ENCODE assay signal across 19 mouse cellular contexts in genomic region chr11:98042741-98043140, GRCm38 (mm10). TPM values are rescaled to one million over a fixed set of nuclear protein-coding genes. Genes with fewer than 3 reads are reported as not detected.
DNase-seq lines count a peak whose midpoint lies in the region; TF ChIP-seq lines count a peak whose summit lies in the region.
"Had no signal": no experiment of that assay in that cellular context is flagged by ENCODE, and none has a peak within 500 bp of the region (broad histone marks: within the 10 kb centered on the region; RNA-seq: fewer than 3 reads in every experiment).

No protein-coding gene starts in this region.

- 35% methylated on average over 6 of the region's 6 CpGs for WGBS in lung, adult 2 months

- no peak for TF ChIP-seq CTCF in lung, adult 2 months (IDR thresholded peaks at IDR 0.05; ENCODE audit: insufficient read depth, low read length)

- no peaks in the 10 kb centered on the region for H3K4me1 ChIP-seq in lung, adult 2 months (ENCODE audit: control insufficient read depth, insufficient read depth, low read length)

- DNase-seq in cerebellum, adult 9-10 months = peak; percentile 26
- DNase-seq in cerebellum, adult 8-10 months = no peak
- peak; percentile 59 for DNase-seq in kidney, postnatal 14 days
- DNase-seq in kidney, postnatal 4 days = no peak
- peak; percentile 42 for DNase-seq in lung, postnatal 14 days
- no peak for DNase-seq in lung, adult 2 months
- DNase-seq in NIH3T3 (ENCODE audit: low read depth) = peak; percentile 47
- DNase-seq in ovary, postnatal 14 days (ENCODE audit: low spot score) = no peak
- DNase-seq: adrenal gland, postnatal 25 days; forebrain, postnatal 0 days; gastrocnemius, postnatal 10 days; midbrain, embryonic 14.5 days; retina, postnatal 1 day; right cerebral cortex, postnatal 14 days had no signal

- no peak for TF ChIP-seq POLR2A in lung, adult 2 months (IDR thresholded peaks at IDR 0.05; ENCODE audit: borderline replicate concordance, extremely low read depth, low read depth, low read length)

- H3K4me3 ChIP-seq in lung, adult 2 months (replicated peaks; ENCODE audit: extremely low read depth, low read depth, low read length) = no peak overlapping the region
- H3K4me3 ChIP-seq: erythroblast, embryonic 14.5 days; kidney, embryonic 15.5 days; left cerebral cortex, adult 2 months; limb, embryonic 13.5 days had no signal

RNA-seq across cellular contexts. Expression of gene Stac2, which starts 10.5 kb away (rescaled TPM):
- 0.88 and 1.2 TPM in 2 replicates for polyA plus RNA-seq in lung, adult 2 months (2012; rRNA removed)
- polyA plus RNA-seq: erythroblast, embryonic 14.5 days; G1E had no signal

RNA-seq across cellular contexts. Expression of gene Rpl19, which starts 16.2 kb away (rescaled TPM):
- 426 and 513 TPM in 2 replicates for polyA plus RNA-seq in lung, adult 2 months (2012; rRNA removed)

RNA-seq across cellular contexts. Expression of gene Cacnb1, which starts 19.9 kb away (rescaled TPM):
- polyA plus RNA-seq in lung, adult 2 months (2012; rRNA removed) = 16.0 and 25.6 TPM in 2 replicates

RNA-seq across cellular contexts. Expression of gene Arl5c, which starts 46.8 kb away (rescaled TPM):
- polyA plus RNA-seq in lung, adult 2 months (2012; rRNA removed) = 2.7 and 5.1 TPM in 2 replicates
- polyA plus RNA-seq: erythroblast, embryonic 14.5 days; G1E had no signal

RNA-seq across cellular contexts. Expression of gene Plxdc1, which starts 56.5 kb away (rescaled TPM):
- polyA plus RNA-seq in lung, adult 2 months (2012; rRNA removed) = 18.5 and 20.9 TPM in 2 replicates

Comparison
In these comparisons a context has a peak if more than half of its experiments do, and no peak if none do; other contexts are left out.
1. DNase-seq: peak in cerebellum, adult 9-10 months (single experiment), kidney, postnatal 14 days (single experiment), lung, postnatal 14 days (single experiment) and NIH3T3 (single experiment); none in cerebellum, adult 8-10 months (single experiment), kidney, postnatal 4 days (0 of 2), lung, adult 2 months (single experiment) and ovary, postnatal 14 days (single experiment).